Mouse (Mus musculus) T-helper 1 cell (primary cell): ENCODE measurements around the gene Siva1.

ENCODE experiments used
- in situ Hi-C: fragments of 300-600 bp; cut with MboI, MseI; formaldehyde crosslinking; loops from one replicate; pipeline ENCODE4 v1.15.1; 2025; ENCODE audit warnings: high pct_unique_total_duplicates

The Siva1 gene

DNA sequence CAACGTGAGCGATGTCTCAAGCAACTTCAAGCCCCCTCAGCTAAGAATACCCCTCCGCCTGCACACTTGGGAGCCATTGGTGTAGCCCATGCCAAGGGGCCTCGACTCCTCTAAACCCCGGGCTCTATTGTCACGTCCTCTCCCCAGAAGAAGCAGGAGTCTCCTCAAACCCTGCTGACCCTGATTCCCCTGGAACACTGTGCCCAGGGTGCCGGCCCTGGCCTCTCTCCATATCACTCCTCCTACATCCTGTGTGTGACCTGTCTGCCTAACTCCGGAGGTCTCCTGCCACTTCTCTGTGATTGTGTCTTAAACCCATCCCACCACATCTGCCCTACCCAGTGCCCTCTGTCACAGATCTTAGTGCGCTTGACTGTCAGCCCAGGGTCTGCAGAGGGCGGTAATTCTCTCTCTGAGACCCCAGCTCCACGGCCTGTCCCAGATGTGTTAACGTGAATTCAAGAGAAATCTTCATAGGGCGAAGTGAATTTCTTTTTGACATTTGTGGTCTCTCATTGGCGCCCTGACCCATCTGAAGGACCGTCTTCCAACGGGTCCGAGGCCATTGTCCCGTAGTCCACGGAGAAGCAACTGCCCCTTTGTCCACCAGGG is 33.6 kb downstream of the Siva1 start:
- in situ Hi-C loops: no loop called here

DNA sequence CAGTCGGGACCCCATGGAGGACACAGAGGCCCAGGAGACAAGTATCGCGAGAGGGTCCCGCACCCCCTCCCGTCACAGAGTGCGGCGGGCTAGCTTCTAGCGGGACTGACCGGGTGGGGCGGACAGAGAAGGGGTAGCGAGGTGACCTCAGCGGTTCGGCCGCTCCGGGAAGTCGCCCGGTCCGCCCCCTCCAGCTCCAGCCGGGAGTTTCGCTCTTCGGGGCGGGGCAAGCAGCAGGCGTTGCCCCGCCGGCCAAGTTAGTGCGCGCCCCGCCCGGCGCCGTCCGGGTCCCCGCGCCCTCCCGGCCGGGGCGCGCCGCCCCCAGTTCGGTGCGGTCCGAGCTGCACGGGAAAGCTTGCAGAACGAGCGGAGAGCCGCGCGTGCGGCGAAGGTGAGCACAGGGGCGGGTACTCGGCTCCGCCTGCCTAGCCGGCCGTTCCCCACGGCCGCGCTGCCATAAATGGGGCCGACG is 34.1 kb downstream of the Siva1 start, which contains the start of gene Zbtb42:
Gene Zbtb42, plus strand, starts transcription at position 274 of the 472 bp plus-strand sequence.
- in situ Hi-C loops: no loop called here

DNA sequence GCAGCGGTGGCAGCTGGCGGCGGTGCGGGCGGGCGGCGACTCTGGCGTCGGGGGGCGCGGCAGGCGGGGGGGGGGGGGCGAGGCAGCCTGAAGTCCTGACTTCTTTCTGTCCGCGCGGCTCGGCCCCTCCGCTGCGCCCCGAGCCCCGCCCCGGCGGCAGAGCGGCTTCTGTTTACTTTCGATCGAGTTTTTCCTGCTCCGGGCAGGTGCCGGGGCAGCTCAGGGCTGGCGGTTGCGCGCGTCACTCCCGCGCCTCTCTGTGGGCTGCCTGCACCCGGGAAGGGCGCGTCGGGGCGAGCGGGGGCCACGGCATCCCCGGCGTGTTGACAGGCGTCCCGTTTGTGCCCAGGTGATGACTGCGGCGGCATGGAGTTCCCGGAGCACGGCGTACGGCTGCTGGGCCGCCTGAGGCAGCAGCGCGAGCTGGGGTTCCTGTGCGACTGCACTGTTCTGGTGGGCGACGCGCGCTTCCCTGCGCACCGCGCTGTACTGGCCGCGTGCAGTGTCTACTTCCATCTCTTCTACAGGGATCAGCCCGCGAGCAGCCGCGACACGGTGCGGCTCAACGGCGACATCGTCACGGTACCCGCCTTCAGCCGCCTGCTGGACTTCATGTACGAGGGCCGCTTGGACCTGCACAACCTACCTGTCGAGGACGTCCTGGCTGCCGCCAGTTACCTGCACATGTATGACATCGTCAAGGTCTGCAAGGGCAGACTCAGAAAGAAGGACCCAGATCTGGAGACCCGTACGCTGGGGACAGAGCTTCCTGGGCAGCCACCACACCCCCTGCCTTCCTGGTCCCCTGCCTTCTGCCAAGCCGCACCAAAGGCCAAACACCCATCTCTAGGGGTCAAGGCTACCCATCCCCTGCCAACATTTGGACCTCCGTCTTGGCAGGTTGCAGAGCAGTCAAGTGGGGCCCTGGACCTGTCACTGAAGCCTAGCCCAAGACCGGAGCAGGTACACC is 34.8 kb downstream of the Siva1 start:
- in situ Hi-C loops: no loop called here

DNA sequence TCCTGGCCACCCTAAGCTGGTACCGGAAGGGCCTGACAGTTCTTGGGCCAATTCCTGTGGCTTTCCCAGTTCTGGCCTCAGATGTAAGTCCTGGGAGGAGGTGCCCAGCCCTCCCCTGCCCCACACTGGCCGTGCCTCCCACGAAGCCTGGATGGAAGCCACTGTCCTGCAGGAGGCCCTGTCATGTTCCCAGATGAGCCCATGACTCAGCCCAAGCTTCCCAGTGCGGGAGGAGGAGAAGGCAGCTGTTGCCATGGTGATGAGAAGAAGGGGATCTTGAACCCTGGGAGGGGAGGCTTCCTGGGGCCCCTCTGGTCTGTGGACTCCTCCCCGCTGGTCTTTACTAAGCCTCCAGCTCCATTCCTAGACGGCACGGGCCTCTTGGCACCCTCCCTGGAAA is 38.9 kb downstream of the Siva1 start:
- in situ Hi-C loops: no loop called here

DNA sequence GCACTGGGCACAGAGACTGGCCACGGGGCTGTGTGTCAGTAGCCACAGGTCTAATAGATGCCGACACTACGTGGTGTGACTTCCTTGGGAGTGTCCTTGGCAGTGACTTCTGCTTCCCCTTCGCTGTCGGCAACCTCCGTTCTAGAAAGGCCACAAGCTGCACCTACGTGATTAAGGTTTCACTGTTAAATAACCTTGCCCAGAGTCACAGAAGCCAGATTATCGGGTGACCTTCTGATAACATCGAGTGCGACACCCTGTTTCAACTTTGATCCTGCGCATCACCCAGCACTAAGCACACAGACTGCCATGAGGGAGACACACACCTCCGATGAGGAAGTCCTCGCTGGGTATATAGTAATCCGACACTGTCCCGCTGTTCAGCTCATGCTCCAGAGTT is 44.0 kb downstream of the Siva1 start:
- in situ Hi-C loops: no loop called here

DNA sequence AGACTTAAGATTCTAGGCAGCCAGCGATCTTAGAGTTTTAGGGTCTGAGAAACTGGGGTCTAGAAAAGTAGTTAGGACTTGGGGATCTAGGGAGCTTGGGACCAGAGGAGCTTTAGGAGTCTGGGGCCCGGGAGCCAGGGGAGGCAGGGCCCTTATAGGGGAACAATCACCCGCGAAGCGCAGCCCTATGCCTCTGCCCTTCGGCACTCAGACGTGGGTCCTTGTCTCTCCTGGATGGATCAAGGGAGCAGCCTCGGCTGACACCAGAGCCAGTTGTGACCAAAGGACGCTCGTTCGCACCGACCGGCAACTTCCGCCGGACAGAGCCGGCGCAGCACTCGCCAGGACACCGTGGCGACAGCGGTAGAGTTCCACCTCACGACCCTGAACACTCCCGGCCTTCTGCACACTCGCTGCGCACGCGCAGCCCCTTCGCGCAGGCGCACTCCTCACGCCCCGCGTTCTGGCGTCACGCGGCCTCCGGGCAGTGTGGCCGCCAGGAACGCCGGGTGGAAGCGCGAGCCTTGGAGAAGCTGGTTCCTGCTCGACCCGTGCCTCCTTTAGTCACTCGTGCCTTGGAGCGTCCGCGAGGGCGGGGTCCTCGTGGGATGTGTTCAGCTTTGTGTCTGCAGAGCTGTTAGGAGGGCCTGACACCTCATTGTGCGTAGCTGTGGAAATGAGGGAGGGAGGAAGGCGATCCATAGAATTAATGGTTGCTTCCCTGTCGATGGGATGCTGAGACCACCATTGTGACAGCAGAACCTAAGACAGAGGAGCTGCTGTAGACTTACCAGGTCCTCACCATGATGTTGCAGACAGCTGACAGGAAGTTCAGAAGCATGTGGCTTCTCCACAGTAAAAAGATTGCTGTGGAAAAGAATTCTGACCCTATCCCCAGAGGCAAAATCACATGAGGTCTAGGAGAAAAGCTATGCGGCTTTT is 49.0 kb downstream of the Siva1 start:
- in situ Hi-C loops: no loop called here

DNA sequence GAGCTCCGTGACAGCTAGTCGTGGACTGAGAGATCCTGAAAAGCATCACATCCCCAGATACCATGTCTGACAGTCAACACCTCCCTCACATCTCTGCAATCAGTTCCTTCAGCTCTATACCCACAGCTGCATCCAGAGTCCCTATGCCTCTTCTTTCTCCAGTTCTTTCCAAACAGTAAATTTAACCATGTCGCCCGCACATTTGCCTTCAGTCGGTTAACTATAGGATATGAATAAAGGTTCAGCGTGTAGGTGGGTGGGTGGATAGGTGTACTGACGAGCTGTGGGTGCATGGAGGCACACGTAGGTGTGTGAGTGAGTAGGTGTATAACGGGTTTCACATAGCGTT is 49.6 kb downstream of the Siva1 start:
- in situ Hi-C loops: no loop called here

DNA sequence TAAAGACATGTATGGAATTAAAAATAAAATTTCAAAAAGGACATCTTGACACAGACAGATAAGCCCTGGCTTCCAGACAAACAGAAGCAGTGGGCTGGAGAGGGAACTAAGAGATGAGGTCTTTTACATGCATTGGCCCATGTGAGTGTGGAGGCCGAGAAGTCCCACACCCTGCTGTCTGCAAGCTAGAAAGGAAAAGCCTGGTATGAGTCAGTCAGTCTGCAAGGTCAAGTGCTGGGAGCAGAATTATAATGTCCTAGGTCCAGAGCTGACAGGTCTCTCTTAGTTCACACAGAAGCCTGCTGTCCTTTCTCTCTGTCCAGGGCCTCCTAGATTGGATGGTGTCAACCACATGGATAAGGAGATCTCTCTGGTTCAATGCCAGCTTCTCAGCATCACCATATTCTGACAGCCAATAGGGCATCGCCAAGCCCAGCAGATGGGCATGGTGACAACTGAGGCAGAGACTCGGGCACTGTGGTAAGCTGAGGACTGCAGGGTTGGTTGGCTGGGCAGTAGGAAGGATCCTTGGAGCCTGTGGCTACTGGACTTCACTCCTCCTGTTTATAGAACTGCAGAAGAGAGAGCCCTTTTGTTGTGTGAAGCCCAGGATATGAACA is 52.4 kb downstream of the Siva1 start:
- in situ Hi-C loops: no loop called here
